Mouse (Mus musculus) inflammation-experienced regulatory T-cells, adult 6 months (primary cell): ENCODE data around the gene Isca1. TPM values are rescaled to one million over a fixed set of nuclear protein-coding genes. Genes with fewer than 3 reads are reported as not detected.
"Not testable (repeated sequence)": the region's sequence is repeated elsewhere in the genome, so short reads cannot be mapped to it uniquely, and the experiment has no call there.

ENCODE experiments used
- ATAC-seq: one replicate; pipeline ENCODE4 v1.8.0; 2017
- polyA plus RNA-seq, 3 experiments: library from polyadenylated mRNA; unstranded; fragments of 100-300 nt; shearing (Covaris generic); gene quantifications; one replicate each; pipeline ENCODE4 v1.2.1; 2017

The Isca1 gene
- polyA plus RNA-seq: 10 to 100 TPM; 50.8 to 59.8 (median 57.7) TPM

GRCm38 (mm10) chr13:59769296-59770163 is at the start of gene Isca1:
Gene Isca1, minus strand, starts transcription at chr13:59769810.
- peak; percentile 94 for ATAC-seq

GRCm38 (mm10) chr13:59817352-59817751 is 47.7 kb upstream of the Isca1 start:
- ATAC-seq: no peak

DNA sequence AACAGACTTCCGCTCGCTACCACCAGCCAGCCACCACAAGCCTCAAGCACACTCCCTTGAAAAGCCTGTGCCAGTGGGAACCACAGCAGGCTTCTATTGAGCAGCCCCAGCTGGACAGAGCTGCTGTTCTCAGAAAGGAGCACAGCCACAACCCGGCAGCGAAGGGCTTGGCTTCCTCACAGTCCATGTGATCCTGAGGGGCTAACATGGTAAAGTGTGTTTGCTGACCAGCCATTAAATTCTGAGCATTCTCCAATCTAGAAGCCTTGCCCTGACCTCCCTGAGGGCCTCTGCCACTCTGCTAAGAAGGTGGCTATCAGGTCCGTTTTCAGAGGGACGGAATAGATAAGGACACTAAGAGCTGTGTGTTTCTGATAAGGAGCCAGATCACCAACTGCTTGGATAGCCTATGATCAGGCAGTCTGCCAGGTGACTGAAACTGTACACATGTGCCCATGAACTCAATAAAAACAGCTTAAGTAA is 44.5 kb upstream of the Isca1 start:
- ATAC-seq: no peak

GRCm38 (mm10) chr13:59811581-59811980 is 42.0 kb upstream of the Isca1 start:
- ATAC-seq: no peak

DNA sequence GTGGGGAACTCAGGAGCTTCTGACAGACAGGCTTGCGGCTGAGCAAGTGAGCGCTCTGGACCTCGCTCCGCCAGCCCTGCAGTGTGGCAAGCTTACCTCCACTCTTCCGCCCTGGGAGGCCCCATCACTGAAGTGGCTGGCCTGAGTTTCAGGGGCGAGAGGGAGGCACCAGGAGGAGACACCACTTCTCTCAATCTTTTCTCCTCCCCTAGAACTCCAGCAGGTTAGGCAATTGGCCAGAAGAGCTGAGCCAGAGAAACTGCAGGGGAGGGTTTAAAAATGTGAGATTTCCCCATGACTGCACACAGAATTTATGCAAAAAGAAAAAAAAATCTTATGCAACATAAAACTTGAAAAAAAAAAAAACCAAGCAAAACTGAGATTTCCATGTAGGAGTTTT is 31.4 kb upstream of the Isca1 start:
- no peak for ATAC-seq

- ATAC-seq: no peak
These were observed 30.5 kb upstream of the Isca1 start for GRCm38 (mm10) chr13:59800077-59800476.

- no peak for ATAC-seq
These were observed 28.7 kb upstream of the Isca1 start for GRCm38 (mm10) chr13:59798306-59798705.

- ATAC-seq: no peak
These were observed 26.8 kb upstream of the Isca1 start for GRCm38 (mm10) chr13:59796466-59796848.

- no peak for ATAC-seq
These were observed 26.3 kb upstream of the Isca1 start for GRCm38 (mm10) chr13:59795807-59796465.

DNA sequence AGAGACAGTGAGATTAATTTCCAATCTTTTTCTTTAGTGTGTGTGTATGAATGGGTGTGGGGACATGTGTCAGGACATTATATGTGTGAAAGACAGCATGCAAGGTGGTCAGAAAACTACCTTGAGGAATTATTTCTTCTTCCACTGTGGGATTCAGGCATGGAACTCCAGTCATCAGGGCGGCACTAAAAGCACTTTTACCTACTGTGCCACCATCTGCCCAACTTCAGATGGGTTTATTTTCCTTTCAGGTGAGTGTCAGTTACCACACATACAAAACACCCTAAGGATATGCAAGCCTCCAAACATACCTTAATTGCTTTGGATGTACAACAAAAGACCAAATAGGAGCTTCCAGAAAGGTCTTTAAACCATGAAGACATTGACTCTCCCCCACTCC is 25.2 kb upstream of the Isca1 start:
- no peak for ATAC-seq

- no peak for ATAC-seq
These were observed 12.5 kb upstream of the Isca1 start, which contains the start of gene Gm49354 for GRCm38 (mm10) chr13:59782145-59782544. Gene Gm49354, minus strand, starts transcription at chr13:59782245.

DNA sequence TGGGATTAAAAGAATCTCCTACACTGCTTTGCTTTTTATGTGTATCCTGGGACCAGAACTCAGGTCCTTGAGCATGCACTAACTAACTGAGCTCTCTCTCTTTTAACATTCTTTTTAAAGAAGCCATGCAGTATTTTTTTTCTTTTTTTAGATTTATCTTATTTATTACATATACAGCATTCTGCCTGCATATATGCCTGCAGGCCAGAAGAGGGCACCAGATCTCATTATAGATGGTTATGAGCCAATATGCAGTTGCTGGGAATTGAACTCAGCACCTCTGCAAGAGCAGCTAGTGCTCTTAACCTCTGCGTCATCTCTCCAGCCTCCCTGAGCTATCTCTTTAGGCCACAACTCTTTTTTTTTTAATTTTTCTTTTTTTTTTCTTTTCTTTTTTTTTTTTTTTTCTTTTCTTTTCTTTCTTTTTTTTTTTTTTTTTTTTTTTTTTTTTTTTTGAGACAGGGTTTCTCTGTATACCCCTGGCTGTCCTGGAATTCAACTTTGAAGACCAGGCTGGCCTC is 10.2 kb upstream of the Isca1 start:
- ATAC-seq: not testable (repeated sequence)

DNA sequence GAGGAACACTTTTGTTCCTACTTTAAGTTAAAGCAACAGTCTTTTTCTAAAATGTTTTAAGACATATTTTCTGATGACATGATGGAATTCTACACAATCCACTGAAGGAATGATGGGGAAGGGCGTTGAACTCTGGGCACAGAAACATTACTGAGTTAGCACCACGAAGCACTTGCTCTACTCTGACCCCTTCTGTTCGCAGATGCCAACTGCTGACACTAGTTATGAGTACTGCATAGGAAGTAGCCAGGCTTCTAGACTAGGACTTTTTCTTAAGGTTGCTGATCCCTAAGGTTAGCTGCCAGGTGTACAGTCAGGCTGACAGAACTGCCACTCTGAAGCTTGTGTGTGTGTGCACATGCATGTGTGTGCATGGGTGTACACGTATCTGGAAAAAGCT is 9.6 kb upstream of the Isca1 start:
- ATAC-seq: peak; percentile 65

GRCm38 (mm10) chr13:59775168-59775567 is 5.6 kb upstream of the Isca1 start:
- ATAC-seq: no peak

DNA sequence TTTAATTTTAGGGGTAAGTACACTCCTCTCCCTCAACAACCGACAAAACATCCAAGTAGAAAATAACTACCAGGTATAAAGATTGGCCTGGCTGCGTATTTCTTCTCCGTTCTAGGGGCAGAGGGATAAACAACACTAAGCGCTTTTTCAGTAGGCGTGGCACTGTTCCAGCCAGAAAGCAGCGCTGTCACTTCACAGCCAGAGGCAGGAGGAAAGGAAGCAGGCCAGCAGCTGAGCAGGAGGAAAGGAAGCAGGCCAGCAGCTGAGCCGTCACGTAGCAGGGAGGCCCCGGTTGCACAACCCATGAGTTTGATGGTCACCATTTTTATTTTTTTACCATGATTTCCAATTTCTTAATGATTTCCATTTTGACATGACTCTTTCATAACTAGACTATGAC is 1.6 kb upstream of the Isca1 start:
- ATAC-seq: peak; percentile 12

- no peak for ATAC-seq
These were observed 1.2 kb upstream of the Isca1 start for GRCm38 (mm10) chr13:59770847-59771246.

DNA sequence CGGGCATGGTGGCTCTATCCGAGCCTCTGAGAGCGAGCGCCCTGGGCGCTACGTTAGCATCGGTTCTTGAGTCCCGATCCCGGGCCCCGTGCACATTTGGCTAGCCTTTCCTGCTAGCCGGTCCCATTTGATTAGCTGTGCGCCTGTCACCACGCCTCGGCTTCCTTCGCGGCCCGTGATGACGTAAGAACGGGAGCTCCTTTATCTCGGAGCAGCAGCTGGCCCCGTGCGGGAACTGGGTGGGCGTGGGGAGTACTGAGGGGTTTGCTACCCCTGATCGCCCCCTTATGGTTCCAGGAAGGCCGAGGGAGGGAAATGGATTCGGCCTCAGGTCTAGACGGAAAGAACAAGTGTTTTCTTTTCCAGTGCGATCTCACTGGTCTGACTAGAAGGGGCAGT is 553 bp upstream of the Isca1 start:
- ATAC-seq: peak; percentile 60

- ATAC-seq: no peak
These were observed 1.1 kb downstream of the Isca1 start for GRCm38 (mm10) chr13:59768531-59768930.

DNA sequence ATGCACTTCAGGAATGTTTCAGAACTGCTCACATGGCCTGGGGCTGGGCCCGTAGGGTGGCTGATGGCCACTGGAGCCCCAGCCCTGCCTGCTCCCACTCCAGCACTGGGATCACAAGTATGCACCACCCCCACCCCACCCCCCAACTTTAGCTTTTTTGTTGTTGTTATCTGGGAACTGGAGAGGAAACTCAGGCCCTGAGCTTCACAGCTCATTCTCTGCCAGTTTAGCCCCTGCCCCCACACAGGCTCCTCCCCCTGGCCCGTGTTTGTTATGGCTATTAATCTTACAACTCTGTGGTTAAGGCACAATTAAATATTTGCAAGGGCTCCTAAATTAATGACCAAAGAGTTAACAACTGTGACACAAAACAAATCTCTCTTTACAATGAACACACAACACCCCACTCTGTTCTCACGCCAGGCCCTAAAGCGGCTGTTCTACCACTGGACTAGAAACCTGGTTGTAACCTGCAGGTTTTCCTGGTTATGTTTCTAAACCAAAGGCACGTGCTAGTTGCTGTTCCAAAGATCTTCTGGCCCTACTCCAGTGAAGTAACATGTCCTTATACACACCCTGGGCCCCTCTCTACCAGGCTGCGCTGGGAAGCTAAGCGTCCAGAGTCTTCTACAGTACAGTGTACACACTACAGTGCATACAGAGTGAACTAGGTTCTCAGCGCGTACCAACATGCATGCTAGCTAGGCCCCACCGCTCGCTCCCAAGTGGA is 2.7 kb downstream of the Isca1 start:
- ATAC-seq: no peak

DNA sequence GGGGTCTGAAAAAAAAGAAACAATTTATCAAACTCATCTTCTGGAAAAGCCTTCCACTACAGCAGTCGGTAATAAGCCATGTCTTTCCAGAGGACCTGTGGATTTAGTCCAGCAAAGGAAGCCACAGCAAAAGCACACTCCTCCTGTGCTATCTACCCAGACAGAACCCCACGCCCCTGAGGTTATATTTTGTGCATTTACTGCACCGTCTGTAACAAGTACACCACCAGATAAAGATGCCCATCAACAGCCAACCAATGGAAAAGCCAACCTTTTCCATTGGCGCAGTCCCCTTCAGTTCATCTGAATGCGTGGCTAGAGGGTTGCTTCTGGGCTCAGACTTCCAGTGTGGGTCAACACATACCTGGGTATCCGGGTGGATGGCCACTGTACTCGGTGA is 6.8 kb downstream of the Isca1 start:
- no peak for ATAC-seq

DNA sequence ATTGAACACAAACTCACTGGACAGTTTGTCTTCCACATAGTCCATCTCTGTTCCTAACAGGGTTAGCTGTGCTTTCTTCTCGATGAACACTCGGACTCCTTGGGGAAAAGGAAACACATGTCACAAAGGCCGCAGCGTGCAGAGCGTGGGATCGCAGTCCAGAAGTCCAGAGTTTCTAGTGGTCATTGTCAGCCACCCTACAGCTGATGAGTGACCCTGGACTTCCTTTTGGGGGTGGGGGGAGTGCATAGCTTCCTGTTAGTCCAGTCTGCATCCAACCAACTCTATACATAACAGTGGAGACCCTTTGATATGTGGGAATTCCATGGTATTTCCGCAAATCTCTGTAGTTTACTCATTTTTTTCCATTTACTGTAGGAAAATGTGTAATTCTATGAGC is 12.7 kb downstream of the Isca1 start:
- no peak for ATAC-seq

DNA sequence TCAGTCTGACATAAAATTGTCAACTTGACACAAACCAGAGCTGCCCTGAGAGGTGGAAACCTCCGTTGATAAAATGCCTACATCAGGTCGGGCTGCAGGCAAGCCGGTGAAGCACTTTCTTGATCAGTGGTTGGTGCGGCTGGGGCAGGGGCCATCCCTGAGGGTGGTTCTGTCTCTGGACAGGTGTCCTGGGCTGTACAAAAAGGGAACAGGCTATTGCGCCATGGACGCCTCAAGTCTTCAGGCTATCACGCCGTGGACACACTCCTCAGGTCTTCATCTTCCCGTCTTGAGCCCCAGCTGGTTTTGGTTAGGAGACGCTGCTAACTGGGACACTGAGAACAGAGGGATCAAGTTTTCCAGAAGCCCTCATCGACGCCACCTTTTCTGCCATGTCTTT is 19.3 kb downstream of the Isca1 start:
- ATAC-seq: no peak

DNA sequence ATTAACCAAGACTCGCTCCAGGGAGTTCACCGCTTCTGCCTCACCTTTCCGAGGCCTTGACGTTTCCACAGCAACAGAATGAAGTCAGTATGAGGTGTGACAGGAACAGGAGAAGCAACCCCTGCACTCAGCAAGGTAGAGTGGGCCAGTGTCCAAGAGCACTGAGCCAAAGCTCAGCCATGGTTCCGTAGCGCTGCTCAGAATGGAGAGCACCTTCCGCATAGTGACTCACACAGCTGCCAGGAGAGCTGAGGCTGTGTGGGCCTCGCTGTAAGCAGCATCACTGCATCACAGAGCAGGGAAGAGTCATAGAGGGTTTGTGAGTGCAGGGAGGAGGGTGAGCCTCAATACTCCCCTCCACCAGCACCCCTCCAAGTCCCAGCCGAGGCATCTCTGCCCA is 22.9 kb downstream of the Isca1 start, which contains the start of gene 1700014D04Rik:
1700014D04Rik (minus strand) TSS at position 42 of the 400 bp plus-strand sequence.
- ATAC-seq: no peak
